Mouse (Mus musculus): Measurements from ENCODE around the gene Rit1. TPM values are rescaled to one million over a fixed set of nuclear protein-coding genes. Genes with fewer than 3 reads are reported as not detected.
"Not testable (repeated sequence)": the region's sequence is repeated elsewhere in the genome, so short reads cannot be mapped to it uniquely, and the experiment has no call there.

Rit1 gene
- total RNA-seq, 4 experiments from 2014 or later: 61.8 to 76.1 (median 67.9) TPM

DNA sequence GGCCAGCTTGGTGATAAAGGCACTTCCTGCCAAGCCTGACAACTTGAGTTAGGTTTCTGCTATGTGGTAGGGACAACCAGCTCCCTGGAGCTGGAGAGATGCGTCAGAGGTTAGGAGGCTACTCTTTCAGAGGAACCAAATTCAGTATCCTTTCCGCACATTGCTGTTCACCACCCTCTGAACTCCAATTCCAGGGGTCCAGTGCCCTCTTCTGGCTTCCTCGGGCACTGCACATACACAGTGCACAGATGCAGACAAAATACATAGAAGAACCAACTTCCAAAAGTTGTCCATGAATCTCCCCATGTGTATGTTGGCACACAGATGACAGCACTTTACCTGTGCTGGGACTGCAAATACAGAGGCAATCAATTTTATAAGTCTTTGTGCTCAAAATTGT, 22.0 kb downstream of the Rit1 start:
- DNase-seq (ENCODE audit: low spot score): peak; percentile 66

DNA sequence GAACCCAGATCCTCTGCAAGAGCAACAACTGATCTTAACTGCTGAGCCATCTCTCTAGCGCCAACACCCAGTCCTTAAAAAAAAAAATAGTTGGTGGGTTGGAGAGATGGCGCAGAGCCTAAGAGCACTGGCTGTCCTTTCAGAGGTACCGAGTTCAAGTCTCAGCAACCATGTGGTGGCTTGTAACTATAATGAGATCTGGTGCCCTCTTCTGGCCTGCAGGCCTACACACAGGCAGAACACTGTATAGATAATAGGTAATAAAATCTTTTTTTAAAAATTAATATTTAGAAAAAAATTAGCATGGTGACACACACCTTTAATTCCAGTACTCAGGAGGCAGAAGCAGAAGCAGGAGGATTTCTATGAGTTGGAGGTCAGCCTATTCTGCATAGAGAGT, 23.5 kb downstream of the Rit1 start:
- no peak for DNase-seq (ENCODE audit: low spot score)

DNA sequence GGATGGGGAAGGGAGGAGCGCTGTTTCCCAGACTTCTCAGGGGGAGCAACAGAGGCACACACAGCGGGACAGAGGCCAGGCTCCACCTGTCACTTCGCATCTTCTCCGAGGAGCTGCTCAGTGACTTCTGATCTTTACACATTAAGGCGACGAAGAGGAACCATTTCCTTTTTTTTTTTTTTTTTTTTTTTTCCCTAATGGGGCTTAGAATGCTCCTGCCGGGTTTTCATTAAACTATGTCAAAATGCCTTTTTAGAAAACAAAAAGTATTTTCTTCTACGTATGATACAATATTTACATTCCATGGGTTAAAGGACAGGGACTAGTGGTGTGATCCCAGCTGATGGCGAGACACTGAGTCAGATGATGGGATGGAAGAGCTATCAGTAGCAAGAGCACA, 28.9 kb downstream of the Rit1 start:
- DNase-seq (ENCODE audit: low spot score): no peak

DNA sequence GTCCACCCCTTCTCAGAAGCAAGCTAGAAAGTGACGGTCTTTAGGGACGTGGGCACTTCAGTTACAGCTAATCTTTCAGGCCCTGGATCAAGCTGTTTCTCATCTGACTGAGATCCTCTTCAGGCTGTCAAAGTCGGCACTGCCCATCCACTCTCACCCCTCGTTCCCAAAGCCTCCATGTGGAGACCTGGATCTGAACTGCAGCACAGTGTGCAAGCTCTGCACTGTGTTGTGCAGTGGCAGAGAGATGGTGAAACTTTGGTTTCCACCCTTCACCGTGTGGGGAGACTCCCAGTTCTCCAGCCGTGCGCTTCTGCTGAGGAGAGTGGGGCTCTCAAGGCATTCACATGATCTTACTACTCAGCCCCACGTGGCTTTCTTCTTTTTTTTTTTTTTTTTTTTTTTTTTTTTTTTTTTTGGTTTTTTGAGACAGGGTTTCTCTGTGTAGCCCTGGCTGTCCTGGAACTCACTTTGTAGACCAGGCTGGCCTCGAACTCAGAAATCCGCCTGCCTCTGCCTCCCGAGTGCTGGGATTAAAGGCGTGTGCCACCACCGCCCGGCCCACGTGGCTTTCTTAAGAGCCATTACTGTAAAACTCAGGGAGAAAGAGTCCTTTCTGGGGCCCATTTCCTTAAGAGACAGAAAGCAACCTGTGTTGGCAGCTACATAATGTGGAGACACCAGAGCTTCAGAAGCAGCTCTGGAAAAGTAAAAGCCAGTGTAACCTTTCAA, 29.7 kb downstream of the Rit1 start:
- no peak for DNase-seq (ENCODE audit: low spot score)

DNA sequence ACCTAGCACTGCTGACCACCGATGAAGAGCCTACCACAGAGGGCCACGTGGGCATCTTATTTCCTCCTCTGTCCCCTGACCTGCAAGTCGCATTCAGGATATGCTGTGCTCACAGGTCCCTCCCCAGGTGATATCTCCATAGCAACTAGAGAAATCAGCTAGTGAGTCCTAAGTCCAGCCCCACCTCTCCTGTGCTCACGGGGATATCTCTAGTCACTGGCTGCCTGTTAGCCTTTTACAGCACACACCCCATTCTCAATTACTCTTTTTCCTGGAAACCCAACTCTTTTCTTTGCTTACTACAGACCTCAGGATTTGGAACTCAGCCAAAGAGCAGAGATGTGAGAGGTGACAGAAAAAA, 30.2 kb downstream of the Rit1 start:
- DNase-seq (ENCODE audit: low spot score): no peak

DNA sequence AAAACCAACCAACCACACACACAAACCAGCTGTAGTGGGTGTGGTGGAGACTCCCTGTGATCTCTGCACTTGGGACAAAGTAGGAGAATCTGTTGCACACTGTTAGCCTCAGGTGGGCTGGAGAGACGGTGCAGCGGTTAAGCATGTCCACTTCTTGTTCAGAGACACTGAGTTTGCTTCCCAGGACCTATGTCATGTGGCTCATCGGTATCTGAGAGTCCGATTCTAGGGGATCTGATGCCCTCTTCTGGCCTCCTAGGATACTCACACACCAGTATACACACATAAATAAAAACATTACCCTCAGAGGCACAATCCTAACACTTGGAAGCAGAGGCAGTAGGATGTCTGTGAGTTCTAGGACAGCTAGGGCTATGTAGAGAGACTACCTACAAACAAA, 37.6 kb downstream of the Rit1 start:
- DNase-seq (ENCODE audit: low spot score): no peak

DNA sequence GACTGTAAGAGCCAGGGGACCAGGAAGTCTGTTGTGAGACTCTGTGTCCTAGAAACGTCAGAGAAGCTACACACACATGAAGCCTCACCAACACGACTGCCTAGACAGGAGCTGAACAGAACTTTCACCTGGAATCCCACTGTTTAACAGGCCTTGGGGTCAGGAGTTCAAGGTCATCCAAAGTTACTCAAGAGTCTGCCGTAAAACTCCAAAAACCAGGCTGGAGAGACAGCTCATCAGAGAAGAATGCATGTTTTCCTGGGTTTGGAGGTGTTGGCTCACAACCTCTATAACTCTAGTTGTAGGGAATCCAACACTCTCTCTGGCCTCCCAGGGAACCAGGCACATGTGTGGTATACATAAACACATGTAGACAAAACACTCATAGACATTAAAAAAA, 38.9 kb downstream of the Rit1 start:
- DNase-seq (ENCODE audit: low spot score): no peak

DNA sequence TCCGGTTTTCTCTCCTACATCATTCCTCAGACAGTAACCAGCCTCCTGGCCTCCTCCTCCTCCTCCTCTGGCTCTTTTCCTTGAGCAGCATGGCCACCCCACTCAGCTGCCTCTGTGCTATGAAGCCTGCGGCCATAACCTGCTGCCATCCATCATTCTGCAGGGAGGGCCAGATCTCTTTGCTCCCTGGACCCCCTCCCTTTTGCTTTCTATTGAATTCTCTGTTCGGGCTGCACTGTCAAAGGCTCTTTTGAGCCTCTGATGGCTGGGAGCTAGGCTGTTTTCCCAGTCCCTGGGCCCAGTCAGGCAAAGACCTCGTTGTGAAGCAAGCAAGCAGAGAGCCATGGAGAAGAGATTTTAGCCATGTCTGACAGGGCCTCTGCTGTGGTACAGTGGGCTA, 39.6 kb downstream of the Rit1 start:
- no peak for DNase-seq (ENCODE audit: low spot score)

DNA sequence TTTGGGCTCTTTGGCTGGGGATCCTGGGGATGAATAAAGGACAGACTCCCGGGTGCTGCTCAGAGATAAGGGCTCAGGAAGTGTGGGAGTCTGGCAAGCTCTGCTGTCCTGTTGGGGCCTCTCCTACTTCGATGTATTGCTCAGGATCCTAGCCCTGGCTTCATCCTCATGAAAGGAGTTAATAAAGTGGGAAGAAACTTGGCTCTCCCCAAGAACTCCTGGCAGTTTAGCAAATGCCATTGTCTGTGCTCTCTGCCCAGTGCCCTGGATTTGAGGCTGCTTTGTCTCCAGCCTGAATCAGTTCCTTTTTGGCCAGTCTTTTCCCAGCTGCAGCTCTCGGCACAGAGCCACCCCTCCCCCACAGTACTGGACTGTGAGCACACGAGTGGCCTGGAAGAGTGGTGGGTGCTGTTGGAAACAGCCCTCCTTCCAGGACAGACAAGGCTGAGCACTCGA, 41.4 kb downstream of the Rit1 start:
- DNase-seq (ENCODE audit: low spot score): peak; percentile 74

DNA sequence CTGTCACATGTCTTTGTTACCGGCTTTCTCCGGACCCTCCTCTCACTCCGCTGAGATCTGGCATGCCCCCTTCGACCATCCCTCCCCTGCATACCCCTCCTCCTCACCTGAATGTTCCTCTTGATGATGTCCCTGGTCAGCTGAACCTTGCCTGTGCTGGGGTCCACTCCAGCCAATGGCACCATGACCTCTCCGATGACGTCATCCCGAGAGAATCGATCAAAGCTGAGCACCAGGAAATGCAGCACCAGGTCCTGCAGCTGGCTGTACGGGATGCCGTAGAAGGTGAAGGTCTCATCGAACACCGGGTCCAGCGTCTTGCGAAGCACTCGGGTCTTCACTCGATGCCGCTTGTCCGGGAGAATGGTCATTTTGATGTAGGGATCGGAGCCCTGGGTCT, 45.0 kb downstream of the Rit1 start:
- no peak for DNase-seq (ENCODE audit: low spot score)

DNA sequence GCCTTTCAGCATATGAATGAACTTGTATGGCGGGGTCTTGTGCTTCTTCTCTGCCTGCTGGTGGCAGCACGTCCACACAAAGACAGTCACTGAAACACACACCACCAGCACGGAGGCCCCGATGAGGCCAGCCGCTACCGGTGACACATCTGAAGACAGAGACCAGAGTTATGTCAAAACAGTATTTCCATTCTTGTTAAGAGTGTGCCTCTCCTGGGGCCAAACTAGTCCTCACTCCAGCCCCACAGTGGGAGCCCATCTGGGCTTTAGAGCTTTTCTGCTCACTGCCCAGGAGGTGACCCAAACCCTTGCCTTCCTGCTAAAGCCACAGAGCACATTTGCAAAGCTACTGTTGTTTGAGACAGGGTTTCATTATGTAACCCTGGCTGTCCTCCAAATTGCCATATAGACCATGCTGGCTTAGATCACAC, 45.8 kb downstream of the Rit1 start:
- DNase-seq (ENCODE audit: low spot score): no peak

DNA sequence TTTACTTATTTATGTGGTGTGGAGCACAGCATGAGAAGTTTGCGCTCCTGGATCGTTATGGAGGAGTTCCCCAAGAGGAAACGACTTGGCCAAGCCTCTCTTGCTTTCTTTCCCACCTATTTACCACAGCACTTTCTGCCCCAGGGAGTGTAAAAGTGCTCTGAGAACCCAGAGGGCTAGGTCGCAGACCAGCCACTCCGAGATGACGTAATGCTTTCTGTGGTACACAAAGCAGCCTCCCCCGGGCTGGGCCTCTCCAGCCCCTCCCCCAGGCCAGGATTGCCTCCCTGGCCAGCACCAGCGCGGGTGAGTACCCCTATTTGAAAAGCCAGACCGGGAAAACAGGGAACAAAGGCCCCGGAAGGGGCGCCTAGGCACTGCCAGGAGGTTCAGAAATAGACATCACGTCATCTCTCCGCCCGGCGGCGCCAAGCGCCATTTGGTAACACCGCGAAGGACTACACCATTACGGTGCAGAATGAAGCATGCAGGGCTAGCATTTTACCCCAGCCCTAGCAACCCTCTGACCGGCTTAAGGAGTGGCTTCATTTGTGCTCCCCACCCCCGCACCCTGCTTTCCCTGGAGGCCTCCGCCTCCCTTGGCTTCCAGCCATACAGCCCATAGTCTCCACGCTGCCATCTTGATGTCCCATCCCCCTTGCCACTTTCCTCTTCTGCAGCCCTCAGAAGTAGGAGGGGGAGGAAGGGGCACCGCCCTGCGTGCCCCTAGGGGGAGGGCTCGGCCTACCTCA, 54.7 kb downstream of the Rit1 start:
- peak; percentile 37 for DNase-seq (ENCODE audit: low spot score)

DNA sequence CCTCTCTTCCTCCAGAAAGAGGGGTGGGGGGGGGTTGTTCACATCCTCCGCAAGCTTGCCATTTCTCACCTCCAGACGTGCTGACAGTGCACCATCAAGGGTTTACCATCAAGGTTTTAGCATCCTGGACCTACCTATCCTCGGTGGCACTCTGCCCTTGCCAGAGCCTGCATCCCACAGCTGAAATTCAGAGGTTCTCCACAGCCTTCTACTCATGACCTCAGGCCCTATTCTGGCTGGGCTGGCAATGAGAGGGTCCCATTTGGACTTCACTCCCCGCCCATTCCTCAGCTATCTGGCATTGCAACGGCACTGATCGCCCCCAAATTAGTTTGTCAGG, 55.3 kb downstream of the Rit1 start:
- not testable (repeated sequence) for DNase-seq (ENCODE audit: low spot score)

DNA sequence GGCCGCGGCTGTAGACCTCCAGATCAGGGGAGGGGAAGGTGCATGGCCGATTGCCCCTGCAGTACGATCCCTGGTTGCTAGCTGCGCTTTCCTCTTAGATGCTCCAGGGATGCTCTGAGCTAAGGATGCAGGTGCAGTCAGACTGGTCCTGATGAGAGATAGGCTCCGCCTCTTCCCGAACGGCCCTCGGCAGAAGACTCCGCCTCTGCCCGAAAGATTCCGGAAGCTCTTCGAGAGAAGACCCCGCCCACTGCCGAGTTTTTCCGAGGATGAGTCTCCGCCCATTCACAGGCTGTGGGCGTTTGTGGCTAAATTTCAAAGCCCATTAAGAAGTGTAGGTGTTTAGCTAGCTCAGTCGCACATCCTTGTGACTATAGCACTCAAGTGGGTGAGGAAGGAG, 55.8 kb downstream of the Rit1 start:
- peak; percentile 90 for DNase-seq (ENCODE audit: low spot score)

DNA sequence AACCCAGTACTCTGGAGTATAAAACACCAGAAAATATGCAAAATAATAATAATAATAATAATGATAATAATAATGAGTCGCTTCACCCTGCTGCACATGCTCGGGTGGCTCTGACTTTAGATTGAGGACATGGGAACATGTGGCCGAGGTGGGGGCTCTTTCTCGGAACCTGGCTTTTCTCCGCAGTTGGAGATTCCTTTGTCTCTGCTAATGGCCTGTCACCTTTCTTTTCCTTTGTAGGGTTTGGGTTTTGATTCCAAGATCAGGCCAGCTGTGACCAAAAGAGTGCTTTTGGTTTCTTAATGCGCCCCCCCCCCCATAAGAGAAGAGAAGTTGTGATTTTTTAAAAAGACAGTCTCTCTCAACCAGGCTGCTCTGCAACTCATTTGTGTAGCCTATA, 56.5 kb downstream of the Rit1 start:
- not testable (repeated sequence) for DNase-seq (ENCODE audit: low spot score)

DNA sequence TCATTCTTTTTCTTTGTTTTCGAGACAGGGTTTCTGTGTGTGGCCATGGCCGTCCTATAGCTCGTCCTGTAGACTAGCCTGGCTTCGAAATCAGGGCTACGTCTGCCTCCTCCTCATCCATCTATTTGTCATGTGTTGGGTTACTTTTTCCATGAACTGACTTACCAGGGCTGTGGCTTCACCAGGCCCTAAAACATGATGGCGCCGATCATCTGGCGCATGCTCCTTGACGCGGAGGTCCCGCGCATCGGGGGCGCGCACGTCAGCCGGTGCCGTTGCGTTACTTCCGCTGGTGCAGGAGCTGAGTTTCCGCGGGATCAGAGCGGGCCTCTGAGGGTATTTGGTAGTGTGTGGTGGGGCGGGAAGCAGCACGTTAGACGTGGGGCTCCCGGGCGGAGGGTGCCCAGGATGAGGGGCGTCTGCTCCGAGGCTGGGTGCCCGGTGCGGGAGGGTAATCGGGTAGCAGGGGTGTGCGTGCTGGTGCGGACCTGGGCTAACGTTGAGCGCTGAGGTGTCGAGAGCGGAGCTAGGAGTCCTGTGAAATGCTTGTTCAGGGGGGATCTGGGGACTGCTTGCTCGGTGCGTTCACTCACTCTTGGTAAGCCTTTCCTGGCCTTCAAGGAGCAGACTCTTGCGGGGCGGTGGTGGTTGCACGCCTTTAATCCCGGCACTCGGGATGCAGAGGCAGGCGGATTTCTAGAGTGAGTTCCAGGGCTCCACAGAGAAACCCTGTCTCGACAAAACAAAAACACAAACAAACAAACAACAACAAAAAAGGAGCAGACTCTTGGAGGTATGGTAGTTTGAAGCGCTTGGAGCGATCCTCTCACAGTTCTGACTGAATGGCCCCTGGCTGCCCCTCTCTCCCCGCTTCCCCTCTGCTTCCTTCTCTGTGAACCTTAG, 58.6 kb downstream of the Rit1 start, which contains the start of gene Syt11:
Gene Syt11 (minus strand): TSS at position 226 of the 903 bp plus-strand sequence.
- peak; percentile 31 for DNase-seq (ENCODE audit: low spot score)

Other genes starting within 250 kb of the Rit1 start
- 100 to 1,000 TPM; 112 to 127 (median 118) TPM for gene Lmna, start 206.9 kb upstream of the Rit1 start, total RNA-seq (2022)
- under 1 TPM; 0.28 to 0.44 (median 0.33) TPM for gene Mex3a, start 184.4 kb upstream of the Rit1 start, total RNA-seq (2022)
- not detected for gene Rab25, start 168.5 kb upstream of the Rit1 start, total RNA-seq (2022)
- 100 to 1,000 TPM; 104 to 116 (median 107) TPM for gene Lamtor2, start 163.8 kb upstream of the Rit1 start, total RNA-seq (2022)
- gene Ubqln4, start 163.1 kb upstream of the Rit1 start, total RNA-seq (2022): 10 to 100 TPM; 68.8 to 90.5 (median 77.6) TPM
- gene Ssr2, start 141.0 kb upstream of the Rit1 start, total RNA-seq (2022): 10 to 100 TPM; 60.4 to 67.0 (median 64.4) TPM
- 10 to 100 TPM; 38.8 to 45.9 (median 41.4) TPM for gene Arhgef2, start 110.9 kb upstream of the Rit1 start, total RNA-seq (2022)
- under 1 TPM in 1 of 4 experiments, not detected in 3; 0.23 TPM for gene Rxfp4, start 63.7 kb upstream of the Rit1 start, total RNA-seq (2022)
- 10 to 100 TPM; 26.3 to 31.5 (median 27.8) TPM for gene Khdc4, start 31.0 kb upstream of the Rit1 start, total RNA-seq (2022)
- gene Syt11, start 58.3 kb downstream of the Rit1 start, total RNA-seq (2022): 1 to 10 TPM; 6.4 to 9.0 (median 7.7) TPM
- gene Gon4l, start 118.4 kb downstream of the Rit1 start, total RNA-seq (2022): 10 to 100 TPM; 19.6 to 20.3 (median 19.9) TPM
- gene Msto1, start 197.2 kb downstream of the Rit1 start, total RNA-seq (2022): 10 to 100 TPM; 12.1 to 15.6 (median 12.9) TPM
- 10 to 100 TPM; 40.2 to 43.4 (median 42.0) TPM for gene Ash1l, start 233.8 kb downstream of the Rit1 start, total RNA-seq (2022)
- 100 to 1,000 TPM; 142 to 154 (median 149) TPM for gene Dap3, start 234.3 kb downstream of the Rit1 start, total RNA-seq (2022)